Mouse (Mus musculus) frontal cortex, postnatal 14 days (tissue): Measurements from ENCODE around the gene Fnbp1.

Experiments used
- DNase-seq, 2 experiments: peaks; one replicate each; pipeline ENCODE4 v3.0.0; 2022; ENCODE audit warnings: low spot score in 2 of 2

Fnbp1 gene

DNA sequence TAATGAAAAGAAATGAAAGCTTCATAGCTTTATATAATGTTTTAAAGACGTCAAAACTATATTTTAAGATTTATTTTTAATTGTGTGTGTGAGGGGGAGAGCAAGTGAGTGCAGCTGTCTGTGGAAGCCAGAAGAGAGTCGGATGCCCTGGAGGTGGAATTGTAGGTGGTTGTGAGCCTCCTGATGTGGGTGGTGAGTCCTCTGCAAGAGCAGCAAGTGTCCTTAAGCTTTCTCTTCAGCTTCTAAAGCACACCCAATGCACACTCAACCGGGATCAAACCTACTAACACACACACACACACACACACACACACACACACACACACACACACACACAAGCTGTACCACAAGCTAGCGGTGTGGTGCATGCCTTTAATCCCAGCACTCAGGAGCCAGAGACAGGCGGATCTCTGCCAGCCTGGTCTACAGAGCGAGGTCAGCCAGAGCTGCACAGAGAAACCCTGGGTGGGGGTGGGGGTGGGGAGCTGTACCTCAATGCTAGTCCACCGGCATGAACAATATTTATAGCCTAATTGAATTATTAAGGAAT is 74.0 kb downstream of the Fnbp1 start:
- no peak for DNase-seq

DNA sequence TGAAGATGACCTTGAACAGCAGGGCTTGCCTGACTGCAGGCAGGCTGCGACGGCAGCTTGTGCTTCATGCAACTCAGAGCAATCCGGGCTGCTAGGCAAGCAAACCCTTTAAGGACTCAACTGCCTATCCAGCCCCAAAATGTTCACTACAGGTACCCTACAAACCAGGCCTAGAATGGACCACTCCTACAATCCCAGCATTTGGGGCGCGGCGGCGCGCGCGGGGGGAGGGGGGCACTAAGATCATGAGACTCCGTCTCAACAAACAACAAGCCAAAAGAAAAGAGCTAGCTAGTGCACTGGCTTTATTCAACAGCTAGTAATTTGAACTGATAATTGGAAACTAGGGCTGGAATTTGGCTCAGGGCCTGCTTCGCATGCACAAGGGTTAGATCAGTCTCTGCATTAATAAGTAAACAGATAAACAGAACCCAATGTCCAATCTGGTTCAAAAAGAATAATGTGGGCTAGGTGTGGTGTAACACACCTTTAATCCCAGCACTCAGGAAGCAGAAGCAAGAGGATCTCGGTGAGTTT is 74.7 kb downstream of the Fnbp1 start:
- DNase-seq: no peak

DNA sequence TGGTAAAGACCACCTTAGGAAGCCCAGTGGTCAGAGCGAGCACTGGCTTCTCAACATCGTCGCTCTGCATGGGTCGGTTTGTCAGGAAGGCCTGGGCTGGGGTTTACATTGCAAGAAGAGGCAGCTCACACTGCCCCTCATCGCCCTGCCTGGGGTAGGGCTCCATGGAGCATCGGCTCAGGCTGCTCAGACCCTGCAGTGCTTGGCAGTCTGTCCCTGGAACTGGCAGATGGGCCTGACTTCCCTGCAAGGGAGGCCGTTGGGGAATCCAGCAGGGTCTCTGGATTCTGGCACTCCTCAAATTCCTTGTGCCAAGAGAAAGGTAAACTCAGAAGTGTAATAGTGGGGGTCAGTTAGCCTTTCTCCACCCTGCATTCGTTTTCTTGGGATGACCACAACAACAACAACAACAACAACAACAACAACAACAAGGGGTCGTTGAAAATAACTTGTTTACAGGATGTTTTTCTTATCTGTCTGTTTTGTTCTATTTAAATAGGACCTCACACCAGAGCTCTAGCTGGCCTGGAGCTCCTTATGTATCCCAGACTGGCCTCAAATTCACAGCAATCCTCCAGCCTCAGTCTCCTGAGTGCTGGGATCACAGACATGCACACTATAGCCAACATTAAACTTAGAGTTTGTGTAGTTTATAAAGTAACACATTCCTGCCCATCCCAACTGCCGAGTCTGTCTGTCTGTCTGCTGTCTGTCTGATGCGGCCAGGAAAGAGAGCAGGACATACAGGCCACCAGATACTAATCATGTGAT is 75.6 kb downstream of the Fnbp1 start:
- no peak for DNase-seq

DNA sequence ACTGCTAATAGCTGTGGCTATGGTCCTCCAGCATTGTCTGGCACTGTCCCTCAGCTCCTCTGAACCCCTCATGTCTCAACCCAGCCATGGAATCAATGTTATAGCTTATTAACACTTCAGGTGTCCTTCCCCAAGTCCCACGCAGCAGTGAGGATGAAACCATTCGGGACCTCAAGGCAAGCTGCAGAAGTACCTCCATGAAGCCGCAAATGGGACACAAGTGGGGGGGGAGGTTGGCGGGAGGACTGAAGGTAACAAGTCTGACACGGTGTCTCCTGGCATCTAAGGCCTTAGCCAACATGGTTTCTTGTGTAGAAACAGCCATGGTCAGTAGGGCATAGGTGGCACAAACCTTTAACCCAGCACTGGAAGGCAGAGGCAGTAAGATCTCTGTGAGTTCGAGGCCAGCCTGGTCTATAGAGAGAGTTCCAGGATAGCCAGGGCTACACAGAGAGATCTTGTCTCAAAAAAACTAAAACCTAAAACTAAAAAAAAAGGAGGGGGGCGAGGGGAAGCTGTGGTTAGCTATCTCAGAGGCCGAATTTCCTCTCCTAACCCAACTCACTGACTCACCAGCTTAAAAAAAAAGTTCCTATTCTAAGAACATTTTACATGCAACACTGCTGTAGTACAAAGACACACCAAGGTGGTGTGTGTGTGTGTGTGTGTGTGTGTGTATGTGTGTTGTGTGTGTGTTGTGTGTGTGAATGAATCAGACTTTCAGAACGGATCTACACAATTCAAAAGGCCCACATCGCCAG is 79.8 kb downstream of the Fnbp1 start:
- no peak for DNase-seq

DNA sequence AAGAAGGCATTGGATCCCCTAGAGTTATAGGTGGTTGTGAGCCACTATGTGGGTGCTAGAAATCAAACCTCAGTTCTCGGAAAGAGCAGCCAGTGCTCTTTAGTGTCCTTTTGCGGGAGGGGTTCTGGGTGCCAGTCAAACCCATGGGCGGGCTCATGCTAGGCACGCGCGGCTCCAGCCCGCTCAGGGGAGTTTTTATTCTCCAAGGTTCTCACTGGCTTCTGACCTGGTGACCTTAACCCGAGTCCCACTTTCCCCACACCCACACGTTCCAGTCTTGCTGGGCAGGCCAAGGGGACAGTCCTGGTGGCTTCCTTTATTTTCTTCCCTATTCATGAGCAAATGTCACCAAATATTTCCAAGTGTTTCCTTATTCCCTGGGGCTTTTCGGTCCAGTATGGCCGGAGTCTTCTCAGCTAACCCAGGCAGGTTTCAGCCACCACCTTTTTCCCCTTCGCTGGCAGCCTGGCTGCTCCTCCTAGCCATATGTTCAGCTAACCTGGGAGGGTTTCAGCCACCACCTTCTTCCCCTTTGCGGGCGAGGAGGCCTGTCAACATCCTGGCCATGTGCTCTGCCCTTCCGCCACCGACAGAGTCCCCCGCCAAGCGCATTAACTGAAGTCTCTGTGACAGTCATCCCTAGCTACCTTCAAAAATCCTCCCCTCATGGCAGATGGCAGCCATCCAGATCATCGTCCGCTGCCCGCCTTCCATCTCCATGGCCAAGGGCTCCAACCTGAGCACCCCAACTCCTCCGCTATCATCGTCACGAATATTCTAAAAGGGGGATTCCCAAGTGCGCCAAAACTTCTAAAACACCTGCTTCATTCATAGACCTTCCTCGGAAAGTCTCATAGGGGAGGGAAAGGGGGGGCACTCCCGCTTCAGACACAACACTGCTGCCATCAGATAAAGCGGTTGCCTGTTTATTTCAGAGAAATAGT is 80.7 kb downstream of the Fnbp1 start:
- DNase-seq: no peak

DNA sequence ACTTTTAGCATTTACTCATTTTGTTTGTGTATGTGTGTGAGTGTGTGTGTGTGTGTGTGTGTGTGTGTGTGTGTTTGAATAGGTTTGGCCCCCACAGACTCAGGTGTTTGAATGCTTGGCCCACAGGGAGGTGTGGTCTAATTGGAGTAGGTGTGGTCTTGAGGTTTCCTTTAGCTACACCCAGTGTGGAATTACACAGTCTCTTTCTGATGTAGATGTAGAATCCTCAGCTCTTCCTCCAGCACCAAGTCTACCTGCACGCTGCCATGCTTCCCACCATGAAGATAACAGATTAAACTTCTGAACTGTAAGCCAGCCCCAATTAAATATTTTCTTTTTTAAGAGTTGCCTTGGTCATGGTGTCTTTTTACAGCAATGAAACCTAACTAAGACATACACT is 81.5 kb downstream of the Fnbp1 start:
- DNase-seq: no peak

DNA sequence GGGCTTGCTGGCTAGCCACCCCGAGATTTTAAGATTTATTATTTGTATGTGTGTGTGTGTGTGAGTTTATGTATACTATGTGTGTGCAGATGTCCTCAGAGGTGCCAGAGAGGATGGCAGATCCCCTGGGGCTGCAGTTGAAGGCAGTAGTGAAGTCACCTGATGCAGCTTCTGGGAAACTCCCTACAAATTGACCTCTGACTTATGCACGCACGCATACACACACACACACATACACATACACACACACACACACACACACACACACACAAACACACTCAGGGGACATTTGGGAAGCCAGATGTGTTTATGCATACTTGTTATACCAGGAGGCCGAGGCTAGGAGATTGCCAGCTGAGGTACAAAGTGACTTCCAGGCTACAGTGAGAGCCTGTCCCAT is 83.4 kb downstream of the Fnbp1 start:
- no peak for DNase-seq

DNA sequence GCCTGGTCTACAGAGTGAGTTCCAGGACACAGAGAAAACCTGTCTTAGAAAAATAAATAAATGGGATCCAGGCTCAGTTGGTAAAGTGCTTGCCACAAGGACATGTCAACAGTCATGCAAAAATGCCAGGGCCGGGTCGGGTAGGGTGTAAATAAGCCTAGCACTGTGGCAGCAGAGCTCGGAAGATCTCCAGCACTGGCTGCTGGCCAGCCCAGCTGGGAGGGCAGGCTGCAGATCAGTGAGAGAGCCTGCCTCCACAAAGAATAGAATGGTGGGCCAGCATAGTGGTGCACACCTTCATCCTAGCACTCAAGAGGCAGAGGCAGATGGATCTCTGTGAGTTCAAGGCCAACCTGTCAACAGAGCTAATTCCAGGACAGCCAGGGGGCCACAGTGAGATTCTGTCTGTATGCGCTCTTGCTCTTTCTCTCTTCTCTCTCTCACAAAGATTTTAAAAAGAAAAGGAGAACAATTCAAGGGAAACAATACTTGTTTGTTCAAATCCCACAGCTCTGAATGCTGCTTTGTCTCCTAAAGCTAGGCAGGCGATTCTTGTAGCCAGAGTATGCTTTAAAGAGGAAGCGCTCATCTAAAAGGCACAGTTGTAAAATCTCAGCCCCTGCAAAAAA is 84.1 kb downstream of the Fnbp1 start:
- DNase-seq: no peak

DNA sequence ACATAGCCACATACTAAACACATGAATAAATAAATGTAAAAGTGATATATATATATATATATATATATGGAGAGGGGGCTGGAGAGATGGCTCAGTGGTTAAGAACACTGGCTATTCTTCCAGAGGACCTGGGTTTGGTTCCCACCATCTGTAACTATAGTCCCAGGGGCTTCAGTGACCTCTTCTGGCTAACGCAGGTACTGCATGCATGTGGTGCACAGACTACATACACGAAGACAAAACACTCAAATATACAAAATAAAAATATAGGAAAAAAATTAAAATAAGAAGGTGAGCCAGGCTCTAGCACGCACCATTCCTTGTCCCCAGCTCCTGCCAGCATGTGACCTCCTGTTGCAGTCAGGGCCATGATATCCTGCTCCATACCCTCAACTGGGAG is 85.7 kb downstream of the Fnbp1 start:
- no peak for DNase-seq

DNA sequence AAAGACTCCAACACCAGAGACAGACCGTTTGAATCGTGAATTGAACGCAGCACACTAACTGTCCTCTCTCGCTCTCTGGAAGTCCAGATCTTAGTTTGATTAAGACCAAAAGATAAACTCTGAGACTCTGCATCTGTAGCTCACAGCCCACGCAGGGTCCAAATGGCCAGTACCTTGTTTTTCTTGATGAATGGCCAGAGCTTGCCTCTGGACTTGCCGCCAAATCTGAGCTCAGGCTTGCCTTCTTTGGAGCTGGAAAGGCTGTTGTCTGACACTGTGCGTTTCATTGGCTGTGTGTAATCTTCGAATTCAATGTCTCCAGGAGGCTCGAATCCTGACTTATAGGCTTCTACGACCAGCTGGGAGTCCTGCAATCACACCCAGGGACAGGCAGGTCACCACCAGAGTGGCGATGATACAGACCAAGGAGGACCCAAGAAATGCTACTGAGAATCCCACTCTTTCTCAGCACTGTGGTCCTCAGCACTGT is 87.9 kb downstream of the Fnbp1 start:
- no peak for DNase-seq

DNA sequence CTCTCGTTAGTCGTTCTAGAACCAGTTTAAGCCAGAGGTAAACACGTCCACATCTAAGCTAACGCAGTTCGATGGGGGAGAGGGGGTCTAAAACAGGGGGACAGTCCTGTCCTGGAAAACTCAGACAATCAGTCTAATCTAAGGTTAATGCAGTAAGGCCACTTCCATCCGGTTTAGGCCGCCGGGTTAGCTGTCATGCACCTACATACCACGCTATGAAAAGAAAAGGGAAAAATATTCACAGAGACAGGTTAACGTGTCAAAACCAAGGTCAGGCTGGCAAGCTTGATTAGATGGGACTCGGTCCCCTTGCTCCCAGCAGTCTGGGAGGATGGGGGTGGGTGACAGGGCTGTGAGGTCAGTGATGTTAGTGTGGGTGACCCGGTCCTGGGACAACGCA is 88.4 kb downstream of the Fnbp1 start:
- DNase-seq: no peak

DNA sequence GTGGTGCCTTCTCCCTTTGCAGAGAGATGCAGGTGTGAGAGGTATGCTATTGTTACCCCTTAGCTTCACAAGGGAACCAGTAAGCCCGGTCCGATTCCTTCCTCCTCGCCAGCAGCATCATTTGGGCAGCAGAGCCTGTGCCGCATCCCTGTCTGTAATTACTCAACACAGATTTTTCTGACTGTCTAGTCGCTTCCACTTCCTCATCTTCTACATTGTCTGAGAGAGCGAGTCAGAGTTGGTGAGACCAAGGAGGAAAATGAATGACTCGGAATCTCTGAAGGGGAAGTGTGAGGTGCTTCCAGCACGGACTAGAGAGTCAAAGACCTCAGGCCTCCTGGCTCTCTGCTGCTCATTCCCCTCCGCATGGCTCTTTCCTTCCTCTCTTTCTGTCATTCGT is 89.4 kb downstream of the Fnbp1 start:
- DNase-seq: no peak

DNA sequence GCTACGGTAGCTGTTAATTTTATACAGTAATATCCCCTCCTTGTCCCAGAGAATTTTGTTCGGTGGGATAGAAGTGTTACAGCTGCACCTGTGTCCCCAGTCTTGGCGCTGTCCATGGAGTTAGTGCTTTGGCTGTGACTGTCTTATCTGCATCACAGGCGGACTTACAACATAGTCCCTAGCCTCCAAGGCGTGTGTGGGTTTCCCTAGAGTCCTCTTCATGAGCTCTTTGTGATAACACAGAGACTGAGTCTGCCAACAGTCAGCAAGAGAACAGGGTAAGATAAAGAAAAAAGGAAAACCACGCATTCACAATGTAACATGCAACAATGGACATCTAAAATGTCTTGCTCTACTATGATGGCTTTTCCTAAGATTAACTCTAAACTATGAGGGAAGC is 93.8 kb downstream of the Fnbp1 start:
- DNase-seq: no peak

DNA sequence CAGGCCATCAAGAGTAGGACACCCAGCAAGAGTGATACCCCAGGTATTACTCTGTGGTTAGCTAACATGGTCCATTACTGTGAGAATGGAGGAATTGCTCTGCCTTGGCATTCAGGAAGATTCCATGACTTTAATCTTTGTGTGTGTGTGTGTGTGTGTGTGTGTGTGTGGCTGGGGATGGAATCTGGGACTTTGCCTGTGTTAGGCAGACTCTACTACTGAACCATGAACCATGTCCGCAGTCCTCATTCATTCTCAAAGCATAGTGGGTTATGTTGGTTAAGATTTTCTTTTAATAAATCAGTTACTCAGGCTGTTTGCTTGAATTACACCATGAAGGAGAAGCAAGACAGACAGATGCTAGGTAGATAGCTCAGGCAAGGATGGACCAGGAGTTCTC is 98.0 kb downstream of the Fnbp1 start:
- no peak for DNase-seq

DNA sequence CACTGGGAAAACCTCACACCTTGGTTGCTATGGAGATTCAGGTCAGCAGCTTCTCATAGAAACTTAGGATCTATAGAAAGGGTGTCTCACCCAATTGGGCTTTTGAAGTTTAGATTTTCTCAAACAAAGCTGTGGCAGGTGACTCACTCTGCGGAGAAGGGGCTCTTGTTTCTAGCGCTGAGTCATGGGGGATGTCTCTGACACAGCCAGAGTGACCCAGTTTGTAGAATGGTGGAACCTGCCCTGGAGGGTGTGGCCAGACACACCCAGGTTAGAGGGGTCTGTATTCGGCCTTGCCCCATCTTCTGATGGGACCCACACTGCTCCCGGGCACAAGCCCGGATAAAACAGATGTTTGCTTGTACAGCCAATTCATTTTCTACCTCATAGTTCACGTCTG is 98.9 kb downstream of the Fnbp1 start:
- no peak for DNase-seq

DNA sequence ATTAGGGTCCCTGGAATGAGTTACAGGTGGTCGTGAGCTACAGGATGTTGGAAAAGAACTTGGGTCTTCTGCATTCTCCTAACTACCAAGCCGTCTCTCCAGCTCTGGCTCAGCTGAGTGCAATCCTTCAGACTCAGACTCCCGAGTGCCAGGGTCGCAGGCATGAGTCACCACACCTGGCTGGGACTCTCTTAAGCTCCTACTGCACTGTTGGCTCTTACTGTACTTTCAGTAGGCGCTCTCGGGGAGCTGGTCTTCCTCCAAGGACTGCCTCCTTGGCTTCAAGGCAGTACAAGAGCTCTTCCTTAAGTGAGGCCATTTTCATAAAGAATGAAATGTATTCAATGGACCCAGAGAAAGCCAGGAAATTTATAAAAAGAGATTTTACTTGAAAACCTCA is 100.4 kb downstream of the Fnbp1 start:
- DNase-seq: no peak

DNA sequence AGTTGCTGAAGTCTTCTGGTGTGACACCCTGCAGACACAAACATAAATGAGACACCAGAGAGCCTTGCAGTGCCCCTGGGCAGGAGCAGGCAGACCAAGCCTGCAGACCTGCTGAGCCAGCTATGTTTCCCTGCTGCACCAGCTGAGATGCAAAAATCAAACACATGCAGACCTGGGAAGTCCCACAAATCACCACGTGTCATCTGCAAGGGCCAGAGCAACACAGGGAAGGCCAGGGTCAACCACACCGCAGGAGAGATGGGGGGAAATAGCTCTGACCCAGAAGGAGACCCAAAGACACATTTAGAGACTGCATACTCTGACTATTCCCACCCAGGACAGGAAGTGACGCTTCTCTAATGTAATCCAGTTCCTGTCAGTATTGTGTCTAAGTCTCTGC is 101.3 kb downstream of the Fnbp1 start:
- no peak for DNase-seq

DNA sequence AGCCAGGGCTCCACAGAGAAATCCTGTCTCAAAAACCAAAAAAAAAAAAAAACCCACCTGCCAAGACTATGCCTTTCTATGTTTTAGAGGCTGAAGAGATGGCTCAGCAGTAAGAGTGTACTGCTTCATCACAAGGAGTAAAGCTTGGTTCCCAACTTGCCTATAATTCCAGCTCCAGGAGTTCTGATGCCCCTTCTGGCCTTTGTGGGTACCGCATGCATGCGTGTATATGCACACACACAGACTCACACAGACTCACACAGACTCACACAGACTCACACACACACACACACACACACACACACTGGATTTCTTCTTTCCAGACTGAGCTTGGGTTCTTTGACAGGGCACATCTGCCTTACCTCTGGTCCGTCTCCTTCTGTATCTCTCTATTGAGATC is 101.8 kb downstream of the Fnbp1 start:
- DNase-seq: no peak

DNA sequence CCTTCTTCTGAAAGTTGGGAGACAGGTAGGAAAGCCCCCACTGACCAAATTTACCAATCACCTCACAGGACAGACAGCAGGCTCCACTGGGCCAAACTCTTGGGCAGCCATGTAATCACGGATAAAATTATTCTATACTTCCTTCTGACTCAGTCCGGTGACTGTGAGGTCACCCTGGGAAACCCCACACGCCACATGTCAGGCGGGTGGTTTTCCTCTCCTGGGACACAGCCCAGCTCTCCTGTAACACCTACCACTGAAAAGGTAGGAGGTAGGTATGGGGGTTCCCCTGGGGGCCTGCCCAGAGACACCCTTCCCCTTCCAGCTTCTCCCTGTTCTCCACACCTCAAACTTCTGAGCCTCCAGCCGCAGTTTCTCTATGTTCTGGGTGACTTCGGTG is 105.0 kb downstream of the Fnbp1 start:
- DNase-seq: no peak

DNA sequence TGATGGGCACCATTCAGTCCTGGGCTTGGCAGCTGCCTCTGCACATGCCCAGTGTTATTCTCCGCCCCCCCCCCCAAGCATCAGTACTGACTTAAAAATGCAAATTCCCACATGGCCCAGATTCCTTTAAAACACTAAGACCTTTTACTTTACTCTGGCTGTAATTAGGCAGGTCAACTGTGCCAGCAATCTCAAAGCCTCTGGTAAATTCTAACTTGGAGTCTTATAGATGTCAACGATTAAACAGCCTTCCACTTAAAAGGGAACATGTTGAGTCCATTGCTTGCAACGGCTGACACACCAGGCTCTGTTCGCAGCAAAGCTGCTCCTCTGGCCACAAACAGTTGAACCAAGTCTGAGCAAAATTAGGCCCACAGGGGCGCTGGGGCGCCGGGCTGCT is 109.8 kb downstream of the Fnbp1 start:
- DNase-seq: no peak

DNA sequence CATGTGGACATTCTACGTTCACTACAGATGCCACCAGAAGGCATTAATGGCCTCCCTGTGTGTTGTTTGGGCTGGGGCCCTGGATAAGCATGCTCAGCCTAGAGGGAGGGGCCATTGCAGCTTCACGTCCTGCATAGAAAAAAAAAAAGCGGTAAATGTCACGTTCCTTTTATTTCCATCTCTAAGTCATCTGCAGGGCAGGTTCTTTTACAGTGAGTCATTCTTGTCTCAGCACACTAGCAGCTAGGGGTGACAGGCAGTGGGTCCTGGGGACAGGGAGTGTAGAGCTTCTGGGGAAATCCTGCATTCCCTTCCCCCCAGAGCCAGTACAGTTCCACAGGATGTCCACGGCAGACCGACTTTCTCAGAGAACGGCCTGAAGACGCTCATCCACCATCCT is 115.2 kb downstream of the Fnbp1 start:
- DNase-seq: no peak
